Mouse (Mus musculus) retina, postnatal 1 day (tissue): ENCODE measurements at regions not wholly inside any gene's neighbourhood (a gene's known extent, or its start where the extent isn't known, plus 50 kb on each side); places are given as distances from the start of the nearest gene placed in this dataset.

Experiments used
- DNase-seq: peaks from one replicate; pipeline ENCODE4 v3.0.0-alpha.2; 2012

GRCm38 (mm10) chr19:14197864-14198263, 284.5 kb downstream of the Olfr1505 start:
- DNase-seq = no peak

- no peak for DNase-seq
Measured at GRCm38 (mm10) chr19:14220507-14220909, 307.2 kb downstream of the Olfr1505 start.

GRCm38 (mm10) chr19:14225061-14225696, 311.8 kb downstream of the Olfr1505 start:
- DNase-seq = no peak

GRCm38 (mm10) chr19:14225787-14226186, 312.5 kb downstream of the Olfr1505 start:
- peak; percentile 64 for DNase-seq

GRCm38 (mm10) chr19:14226521-14226920, 313.2 kb downstream of the Olfr1505 start:
- DNase-seq = no peak

- no peak for DNase-seq
Measured at GRCm38 (mm10) chr19:14243565-14243964, 330.2 kb downstream of the Olfr1505 start.

- peak; percentile 48 for DNase-seq
Measured at GRCm38 (mm10) chr19:14246973-14247614, 333.8 kb downstream of the Olfr1505 start.

- DNase-seq = no peak
Measured at GRCm38 (mm10) chr19:14247979-14248378, 334.6 kb downstream of the Olfr1505 start.

- DNase-seq = peak; percentile 51
Measured at GRCm38 (mm10) chr19:14258621-14259051, 339.2 kb downstream of the Tle4 start.

- no peak for DNase-seq
Measured at GRCm38 (mm10) chr19:14259223-14259622, 338.6 kb downstream of the Tle4 start.

- DNase-seq = peak; percentile 28
Measured at GRCm38 (mm10) chr19:14289331-14289737, 308.5 kb downstream of the Tle4 start.

GRCm38 (mm10) chr19:14290911-14291310, 306.9 kb downstream of the Tle4 start:
- peak; percentile 34 for DNase-seq

GRCm38 (mm10) chr19:14293172-14293571, 304.7 kb downstream of the Tle4 start:
- DNase-seq = no peak

GRCm38 (mm10) chr19:14301176-14301943, 296.5 kb downstream of the Tle4 start:
- DNase-seq = no peak

GRCm38 (mm10) chr19:14314301-14314700, 283.6 kb downstream of the Tle4 start:
- DNase-seq = no peak

GRCm38 (mm10) chr19:14319677-14320191, 278.1 kb downstream of the Tle4 start:
- no peak for DNase-seq

- DNase-seq = peak; percentile 56
Measured at GRCm38 (mm10) chr19:14325353-14326052, 272.3 kb downstream of the Tle4 start.

- no peak for DNase-seq
Measured at GRCm38 (mm10) chr19:14333041-14334012, 264.5 kb downstream of the Tle4 start.

- peak; percentile 77 for DNase-seq
Measured at GRCm38 (mm10) chr19:14337025-14337424, 260.8 kb downstream of the Tle4 start.

GRCm38 (mm10) chr19:14340759-14341158, 257.1 kb downstream of the Tle4 start:
- no peak for DNase-seq

- DNase-seq = no peak
Measured at GRCm38 (mm10) chr19:14343890-14344289, 254.0 kb downstream of the Tle4 start.

- DNase-seq = no peak
Measured at GRCm38 (mm10) chr19:14344467-14344866, 253.4 kb downstream of the Tle4 start.
